Mouse (Mus musculus) cortical plate, adult 2 months (tissue): Measurements from ENCODE around the gene Pih1d1. TPM values are rescaled to one million over a fixed set of nuclear protein-coding genes. Genes with fewer than 3 reads are reported as not detected.

Experiments
- H3K27ac ChIP-seq: fragments of 200-500 bp; 2 replicates; pipeline ENCODE4 v1.5.1; 2012; ENCODE audit warnings: low read length, control low read depth, inconsistent platforms; ENCODE audit not compliant: insufficient read depth
- H3K4me1 ChIP-seq: fragments of 200-500 bp; 2 replicates; pipeline ENCODE4 v1.6.1; 2011; ENCODE audit warnings: low read length; ENCODE audit not compliant: control insufficient read depth, insufficient read depth
- H3K4me3 ChIP-seq: fragments of 200-500 bp; 2 replicates; pipeline ENCODE4 v1.5.1; 2011; ENCODE audit warnings: mild to moderate bottlenecking, low read length, control low read depth; ENCODE audit not compliant: insufficient read depth
- CTCF ChIP-seq: fragments of 200-500 bp; IDR thresholded peaks from 2 replicates; pipeline ENCODE4 v1.5.1; 2011; ENCODE audit warnings: mild to moderate bottlenecking, control low read depth, low read length; ENCODE audit not compliant: insufficient read depth; ENCODE audit errors: extremely low read depth
- POLR2A ChIP-seq: fragments of 200-500 bp; IDR thresholded peaks from 2 replicates; pipeline ENCODE4 v1.6.1; 2011; ENCODE audit warnings: mild to moderate bottlenecking, low read length, control low read depth; ENCODE audit not compliant: insufficient read depth; ENCODE audit errors: extremely low read depth
- polyA plus RNA-seq: library from polyadenylated mRNA; depleted of rRNA; stranded (reverse); fragments of >200 nt; gene quantifications from 2 replicates; pipeline ENCODE4 v1.2.3, GENCODE M21; 2012

Gene Pih1d1
- polyA plus RNA-seq, 1 experiment: 59.4 TPM

DNA sequence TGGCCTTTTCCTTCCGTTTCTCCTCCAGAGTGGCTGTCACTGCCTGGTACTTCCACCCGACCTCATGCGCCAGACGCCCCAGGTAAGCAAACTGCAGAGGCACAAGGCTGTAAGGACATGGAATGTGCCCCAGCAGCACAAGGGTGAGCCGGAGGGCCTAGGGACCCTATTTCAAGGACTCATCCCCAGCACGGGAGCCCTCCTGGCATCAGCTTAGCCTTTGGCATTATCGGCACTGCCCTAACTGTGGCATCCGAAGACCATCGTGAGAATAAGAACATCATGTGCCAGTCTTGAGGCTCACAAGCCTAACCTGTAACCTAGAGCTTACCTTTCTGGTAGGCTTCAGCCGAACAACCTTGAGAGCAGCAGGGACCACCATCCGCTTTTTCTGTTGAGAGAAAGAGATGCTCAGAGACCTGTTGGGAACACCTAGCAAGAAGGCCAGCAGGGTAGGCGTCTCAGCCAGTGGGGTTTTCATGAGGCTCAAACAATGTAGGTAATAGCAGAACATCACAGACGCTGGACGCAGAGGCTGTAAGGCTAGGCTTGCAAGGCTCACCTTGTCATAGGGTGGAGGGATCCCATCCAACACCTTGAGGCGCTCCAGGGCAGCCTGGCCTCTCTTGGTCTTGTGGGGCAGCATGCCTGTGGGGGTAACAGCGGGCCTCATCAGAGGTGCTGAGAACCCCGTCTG, 27.8 kb upstream of the Pih1d1 start:
- TF ChIP-seq POLR2A: no peak
- Histone ChIP-seq H3K4me3 (no peak overlapping the region), H3K27ac (no peak overlapping the region), H3K4me1 (0 out of 2 replicates have a peak, but pooled peaks cover 2% of the 10 kb centered on the region)

DNA sequence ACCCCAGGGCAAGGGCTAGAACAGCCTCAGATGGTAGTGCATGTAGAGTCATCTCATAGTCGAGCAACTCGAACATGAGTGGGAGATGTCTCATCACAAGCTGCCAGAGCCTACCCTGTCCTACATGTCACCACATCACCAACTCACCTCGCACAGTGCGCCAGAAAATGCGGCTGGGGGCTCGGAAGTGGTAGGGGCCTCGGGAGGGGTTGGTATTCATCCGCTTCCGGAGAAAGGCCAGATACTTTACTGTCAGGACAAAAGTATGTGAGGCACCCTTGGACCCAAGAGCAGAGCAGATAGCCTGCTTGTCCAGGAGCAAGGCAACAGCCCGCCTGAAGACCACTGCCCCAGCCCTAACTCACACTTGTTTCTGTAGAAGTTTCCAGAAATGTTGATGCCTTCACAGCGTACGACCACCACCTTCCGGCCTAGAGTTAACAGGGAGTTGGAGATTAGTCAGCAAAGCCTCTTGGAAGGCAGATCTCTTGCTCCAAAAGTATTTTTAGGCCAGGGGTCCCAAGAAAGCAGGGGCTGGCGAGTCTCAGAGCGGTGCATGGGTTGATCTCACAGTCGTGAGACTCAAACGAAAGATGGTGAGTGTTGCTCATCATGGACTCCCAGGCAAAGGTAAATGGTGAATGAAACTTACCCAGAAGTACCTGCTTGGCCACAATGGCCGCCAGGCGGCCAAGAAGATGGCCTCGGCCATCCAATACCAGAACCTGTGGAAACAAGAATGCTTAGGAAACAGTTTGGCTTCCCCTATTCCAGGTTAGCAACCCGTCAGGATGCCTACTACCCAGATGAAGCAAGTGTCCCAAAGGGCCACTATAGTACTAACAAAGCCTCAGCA, 27.0 kb upstream of the Pih1d1 start:
- Histone ChIP-seq H3K4me3 (peak overlapping the region; percentile 78; the same call in 1 of the 2 replicates), H3K27ac (no peak overlapping the region), H3K4me1 (0 out of 2 replicates have a peak, but pooled peaks cover 2% of the 10 kb centered on the region)
- no peak for TF ChIP-seq CTCF
- no peak for TF ChIP-seq POLR2A

DNA sequence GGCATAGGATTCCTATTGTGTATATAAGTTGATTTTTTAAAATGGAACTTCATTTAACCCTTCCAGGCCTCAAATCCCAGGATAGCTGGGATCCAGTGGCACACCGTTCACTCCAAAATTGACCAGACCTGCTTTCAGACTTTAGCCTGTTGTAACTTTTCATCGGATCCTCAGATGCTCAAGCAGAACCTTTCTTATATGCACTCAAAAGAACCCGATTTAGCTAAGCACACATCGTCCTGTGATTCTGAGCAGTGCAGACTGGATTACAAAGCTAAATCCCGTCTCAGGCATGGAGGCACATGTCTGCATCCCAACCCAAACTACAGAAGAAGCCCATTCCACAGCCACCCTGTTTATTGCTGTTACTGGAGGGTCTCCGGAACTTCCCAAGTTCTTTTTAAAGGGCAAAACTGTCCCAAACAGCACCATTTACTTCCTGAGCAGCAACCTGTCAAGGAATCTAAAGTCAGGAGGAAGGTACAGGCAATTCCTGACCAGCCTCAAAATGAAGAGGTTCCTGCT, 26.3 kb upstream of the Pih1d1 start:
- TF ChIP-seq CTCF (no peak), POLR2A (no peak)
- no peak overlapping the region for H3K27ac ChIP-seq
- H3K4me3 ChIP-seq: peak overlapping the region; percentile 78
- 0 out of 2 replicates have a peak, but pooled peaks cover 2% of the 10 kb centered on the region for H3K4me1 ChIP-seq

DNA sequence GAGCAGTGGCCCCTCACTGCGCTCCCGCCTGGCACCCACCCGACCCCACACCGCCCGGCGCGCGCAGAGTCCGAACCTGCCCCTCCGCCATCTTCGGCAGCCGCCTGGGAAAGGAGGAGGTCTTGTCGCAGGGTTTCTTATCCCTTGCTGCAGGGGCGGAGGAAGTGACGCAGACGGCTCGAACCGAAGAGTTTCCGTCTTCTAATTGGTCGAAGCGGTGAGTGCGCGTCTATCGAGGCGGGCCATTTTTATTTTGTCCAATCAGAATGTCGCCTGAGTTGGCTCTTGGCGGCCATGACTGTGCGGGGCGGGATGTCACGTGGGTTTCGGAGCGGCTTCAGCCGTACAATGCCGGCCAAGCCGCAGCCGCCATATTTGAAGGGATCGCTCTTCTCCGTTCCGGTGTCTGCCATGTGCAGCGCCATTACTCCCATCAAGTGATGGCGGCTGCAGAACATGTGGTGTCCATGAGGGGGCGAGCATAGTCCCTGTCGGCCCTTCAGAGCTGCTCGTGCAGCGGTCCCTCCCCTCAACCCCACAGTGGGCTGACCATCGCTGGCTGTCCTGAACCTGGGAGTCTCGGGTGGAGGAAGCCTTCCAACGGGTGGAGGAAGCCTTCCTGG, 25.4 kb upstream of the Pih1d1 start, which contains the start of gene Rpl13a:
Gene Rpl13a, minus strand, starts transcription at position 138 of the 623 bp plus-strand sequence.
- H3K4me3 ChIP-seq: peak within 1 kb of the TSS; percentile 78
- H3K4me1 ChIP-seq: no peaks in the 10 kb centered on the region
- peak within 1 kb of the TSS; percentile 75 for H3K27ac ChIP-seq
- TF ChIP-seq CTCF (peak; percentile 57), POLR2A (peak; percentile 96)

DNA sequence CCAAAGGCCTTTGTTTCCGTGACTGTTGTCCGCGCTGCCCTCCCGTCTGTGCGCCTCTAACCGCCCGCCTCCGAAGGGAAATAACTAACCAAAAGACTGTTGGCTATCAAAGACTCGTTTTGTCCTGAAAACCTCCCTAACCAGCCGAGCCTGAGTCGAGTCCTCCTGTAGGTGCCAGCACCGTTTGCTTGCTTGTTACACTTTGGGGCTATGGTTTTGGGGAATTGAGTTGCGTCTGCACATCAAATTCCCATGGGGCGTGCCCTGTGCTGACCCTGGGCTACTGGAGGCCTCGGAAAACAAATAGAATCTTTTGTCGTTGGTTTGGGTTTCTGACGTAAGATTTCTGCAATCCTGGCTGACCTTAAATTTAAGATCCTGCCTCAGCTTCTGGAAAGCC, 24.8 kb upstream of the Pih1d1 start:
- H3K4me1 ChIP-seq: no peaks in the 10 kb centered on the region
- H3K27ac ChIP-seq: peak overlapping the region; percentile 68
- TF ChIP-seq CTCF (no peak), POLR2A (no peak)
- H3K4me3 ChIP-seq: peak overlapping the region; percentile 78

DNA sequence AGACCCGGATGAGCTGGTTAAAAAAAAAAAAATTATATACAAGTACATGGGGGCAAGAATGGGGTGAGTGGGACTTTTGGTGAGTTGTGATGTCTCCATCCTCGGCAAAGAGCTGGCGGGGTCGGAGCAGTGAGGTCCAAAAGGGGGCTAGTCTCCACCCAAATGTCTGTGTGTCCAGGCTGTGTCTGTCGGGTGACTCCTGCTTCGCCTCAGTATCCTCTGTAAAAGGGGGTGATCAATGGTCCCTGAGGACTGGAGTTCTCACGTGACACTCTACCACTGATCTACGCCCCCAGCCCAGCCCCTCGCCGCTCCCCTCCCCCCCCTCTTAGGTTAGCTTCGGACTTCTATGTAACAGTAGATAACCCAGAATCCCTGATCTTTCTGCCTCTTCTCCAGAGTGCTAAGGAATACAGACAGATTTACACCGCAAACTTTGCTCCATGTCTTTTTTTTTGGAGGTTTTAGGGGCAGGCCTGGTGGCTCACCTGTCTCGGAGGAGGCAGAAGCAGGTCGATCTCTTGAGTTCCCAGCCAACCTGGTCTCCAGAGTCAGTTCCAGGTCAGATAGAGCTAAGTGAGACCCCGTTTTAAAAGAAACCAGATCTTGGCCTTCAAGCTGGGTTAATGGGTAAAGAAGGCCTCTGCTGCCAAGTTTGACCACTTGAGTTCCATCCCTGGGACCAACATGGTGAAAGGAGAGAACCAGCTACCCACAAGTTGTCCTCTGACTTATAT, 24.2 kb upstream of the Pih1d1 start:
- Histone ChIP-seq H3K4me3 (peak overlapping the region; percentile 78; the same call in 1 of the 2 replicates), H3K4me1 (no peaks in the 10 kb centered on the region)
- no peak for TF ChIP-seq POLR2A
- TF ChIP-seq CTCF: no peak

DNA sequence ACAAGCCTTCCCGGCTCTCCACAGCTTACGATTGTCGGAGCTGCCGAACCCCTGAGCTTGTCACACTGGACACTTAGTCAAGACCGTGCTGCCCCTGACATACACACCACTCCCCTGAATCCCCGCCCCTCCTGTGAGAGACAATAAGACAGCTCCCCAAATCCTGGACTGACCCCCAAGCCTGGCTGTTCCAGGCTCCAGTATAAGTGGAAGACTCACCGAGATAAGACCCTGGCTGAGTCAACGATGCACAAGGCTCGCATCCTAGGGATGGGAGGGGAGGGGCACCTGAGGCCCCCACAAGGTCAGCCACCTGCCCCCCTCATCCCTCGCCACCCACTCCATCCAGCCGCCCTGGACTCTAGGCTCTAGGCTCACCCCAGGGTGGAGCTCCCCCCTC, 22.3 kb upstream of the Pih1d1 start:
- Histone ChIP-seq H3K27ac (no peak overlapping the region), H3K4me1 (no peaks in the 10 kb centered on the region), H3K4me3 (no peak overlapping the region)
- TF ChIP-seq POLR2A (no peak), CTCF (no peak)

More for the DNA sequence above, 24.2 kb upstream of the Pih1d1 start:
- H3K27ac ChIP-seq: no peak overlapping the region

DNA sequence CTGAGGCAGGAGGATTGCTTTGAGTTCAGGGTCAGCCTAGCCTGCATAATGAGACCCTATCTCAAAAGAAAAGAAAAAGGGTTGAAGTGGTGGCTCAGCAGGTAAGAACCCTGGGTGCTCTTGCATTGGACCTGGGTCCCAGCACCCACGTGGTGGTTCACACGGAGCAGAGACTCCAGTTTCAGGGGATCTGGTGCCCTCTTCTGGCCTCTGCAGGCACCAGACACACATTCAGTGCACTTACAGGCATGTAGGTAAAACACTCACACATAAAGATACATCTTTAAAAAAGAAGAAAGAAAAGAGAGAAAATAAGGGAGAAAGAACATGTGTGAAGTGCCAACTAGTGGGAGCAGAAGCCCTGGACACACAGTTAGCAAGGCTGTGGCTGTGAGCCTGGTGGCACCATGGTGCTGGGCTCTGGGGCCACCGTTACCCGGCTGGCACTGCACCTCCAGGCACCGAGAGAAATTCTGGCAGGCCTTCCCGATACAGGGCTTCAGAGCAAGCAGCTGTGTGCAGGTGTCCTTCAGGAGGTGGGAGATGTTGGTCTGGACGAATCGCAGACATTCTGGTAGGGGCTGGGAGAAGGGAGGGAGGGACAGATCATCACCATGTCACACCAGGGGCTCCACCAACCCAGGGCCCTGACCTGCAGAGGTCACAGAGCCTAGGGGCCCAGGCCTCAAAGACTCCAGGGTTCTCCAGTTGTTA, 20.5 kb upstream of the Pih1d1 start:
- Histone ChIP-seq H3K4me3 (no peak overlapping the region), H3K27ac (no peak overlapping the region), H3K4me1 (no peaks in the 10 kb centered on the region)
- TF ChIP-seq CTCF: no peak
- TF ChIP-seq POLR2A: no peak
